Mouse (Mus musculus): ENCODE data around the gene Galnt11. TPM values are rescaled to one million over a fixed set of nuclear protein-coding genes. Genes with fewer than 3 reads are reported as not detected.

The Galnt11 gene
- total and polyA plus RNA-seq, 3 experiments = 9.2 to 12.9 (median 10.1) TPM

- dilution Hi-C loops (cut with MboI; ENCODE audit: extremely low pct_ligation_motif_present, extremely low pct_unique_long_range_greater_than_20kb, low sequenced_read_pairs) = no loop called here
- Histone ChIP-seq H3K36me3 (replicated peaks in 1 of 2; ENCODE audit: control insufficient read depth in 1 of 2, insufficient read depth in 1 of 2, low read length in 1 of 2) (peaks cover 4 to 20% of the 10 kb centered on the region in 2 experiments), H3K4me2 (ENCODE audit: insufficient read depth, low read depth, poor library complexity, severe bottlenecking) (no peak overlapping the region), H3K9me3 (replicated peaks; ENCODE audit: low read length) (no peaks in the 10 kb centered on the region), H3K27me3 (replicated peaks) (no peaks in the 10 kb centered on the region), H3K79me2 (replicated peaks; ENCODE audit: control insufficient read depth, extremely low read depth, insufficient read depth, poor library complexity, severe bottlenecking) (no peaks in the 10 kb centered on the region), H3K27ac (ENCODE audit: insufficient read depth, low read depth) (no peak overlapping the region), H3K4me3 (replicated peaks in 1 of 3; ENCODE audit: low read depth in 2 of 3, low read length in 2 of 3, poor library complexity in 1 of 3) (no peak overlapping the region), H3K9ac (ENCODE audit: insufficient read depth, low read depth) (no peak overlapping the region), H3K4me1 (ENCODE audit: control insufficient read depth in 1 of 2, insufficient read depth in 2 of 2) (peaks cover 6 to 28% of the 10 kb centered on the region in 2 experiments)
- in situ Hi-C loops (cut with MboI; ENCODE audit: low pct_ligation_motif_present, low pct_unique_long_range_greater_than_20kb, low sequenced_read_pairs) = no loop called here
- DNase-seq (ENCODE audit: extremely low read depth) = no peak
- no peak for TF ChIP-seq USF2 (conservative IDR thresholded peaks at IDR 0.05; ENCODE audit: low read depth, low read length)
- TF ChIP-seq POLR2A (IDR thresholded peaks at IDR 0.05; ENCODE audit: low read depth, low read length) = no peak
- no peak for TF ChIP-seq GABPA (IDR thresholded peaks at IDR 0.05; ENCODE audit: insufficient replicate concordance, low read depth, low read length)
- TF ChIP-seq CHD2 (IDR thresholded peaks at IDR 0.05; ENCODE audit: low read length) = no peak
- TF ChIP-seq ZKSCAN1 (IDR thresholded peaks at IDR 0.05; ENCODE audit: borderline replicate concordance, low read depth, low read length) = no peak
- no peak for TF ChIP-seq ELF1 (IDR thresholded peaks at IDR 0.05; ENCODE audit: low read depth, low read length)
- no peak for TF ChIP-seq ZNF384 (IDR thresholded peaks at IDR 0.05; ENCODE audit: low read depth, low read length)
- TF ChIP-seq IRF4 (IDR thresholded peaks at IDR 0.05; ENCODE audit: low read depth, low read length) = no peak
- no peak for TF ChIP-seq SIN3A (IDR thresholded peaks at IDR 0.05; ENCODE audit: low read length)
- TF ChIP-seq NRF1 (IDR thresholded peaks at IDR 0.05; ENCODE audit: low read depth, low read length) = no peak
- no peak for TF ChIP-seq E2F4 (IDR thresholded peaks at IDR 0.05; ENCODE audit: insufficient replicate concordance, low read depth, low read length)
- no peak for TF ChIP-seq UBTF (IDR thresholded peaks at IDR 0.05; ENCODE audit: low read depth, low read length)
- no peak for TF ChIP-seq SMC3 (IDR thresholded peaks at IDR 0.05; ENCODE audit: low read depth, low read length)
- TF ChIP-seq RCOR1 (conservative IDR thresholded peaks at IDR 0.05; ENCODE audit: low read depth, low read length) = no peak
- TF ChIP-seq MAX (IDR thresholded peaks at IDR 0.05; ENCODE audit: low read length) = no peak
- no peak for TF ChIP-seq HCFC1 (IDR thresholded peaks at IDR 0.05; ENCODE audit: low read depth, low read length)
These were observed 25.3 kb downstream of the Galnt11 start for GRCm38 (mm10) chr5:25247036-25247435.

GRCm38 (mm10) chr5:25252423-25252822 is 30.7 kb downstream of the Galnt11 start:
- Histone ChIP-seq H3K79me2 (replicated peaks; ENCODE audit: control insufficient read depth, extremely low read depth, insufficient read depth, poor library complexity, severe bottlenecking) (no peaks in the 10 kb centered on the region), H3K4me1 (ENCODE audit: control insufficient read depth in 1 of 2, insufficient read depth in 2 of 2) (peaks cover 6 to 15% of the 10 kb centered on the region in 2 experiments), H3K4me3 (replicated peaks in 1 of 3; ENCODE audit: low read depth in 2 of 3, low read length in 2 of 3, poor library complexity in 1 of 3) (no peak overlapping the region), H3K36me3 (replicated peaks in 1 of 2; ENCODE audit: control insufficient read depth in 1 of 2, insufficient read depth in 1 of 2, low read length in 1 of 2) (peaks cover 21 to 48% of the 10 kb centered on the region in 2 experiments), H3K27ac (ENCODE audit: insufficient read depth, low read depth) (no peak overlapping the region), H3K4me2 (ENCODE audit: insufficient read depth, low read depth, poor library complexity, severe bottlenecking) (no peak overlapping the region), H3K9me3 (replicated peaks; ENCODE audit: low read length) (no peaks in the 10 kb centered on the region), H3K27me3 (replicated peaks) (no peaks in the 10 kb centered on the region), H3K9ac (ENCODE audit: insufficient read depth, low read depth) (no peak overlapping the region)
- in situ Hi-C loops (cut with MboI; ENCODE audit: low pct_ligation_motif_present, low pct_unique_long_range_greater_than_20kb, low sequenced_read_pairs) = no loop called here
- DNase-seq (ENCODE audit: extremely low read depth) = no peak
- dilution Hi-C loops (cut with MboI; ENCODE audit: extremely low pct_ligation_motif_present, extremely low pct_unique_long_range_greater_than_20kb, low sequenced_read_pairs) = no loop called here
- no peak for TF ChIP-seq NRF1 (IDR thresholded peaks at IDR 0.05; ENCODE audit: low read depth, low read length)
- TF ChIP-seq E2F4 (IDR thresholded peaks at IDR 0.05; ENCODE audit: insufficient replicate concordance, low read depth, low read length) = no peak
- no peak for TF ChIP-seq SIN3A (IDR thresholded peaks at IDR 0.05; ENCODE audit: low read length)

Data from CH12.LX (cell line).